Mouse (Mus musculus) kidney, adult 18-20 months (tissue): ENCODE data around the gene Entpd8.

Experiments
- DNase-seq: peaks from one replicate; pipeline ENCODE4 v3.0.0; 2021

Gene Entpd8

GRCm38 (mm10) chr2:25098005-25098615, 18.0 kb downstream of the Entpd8 start:
- no peak for DNase-seq

DNA sequence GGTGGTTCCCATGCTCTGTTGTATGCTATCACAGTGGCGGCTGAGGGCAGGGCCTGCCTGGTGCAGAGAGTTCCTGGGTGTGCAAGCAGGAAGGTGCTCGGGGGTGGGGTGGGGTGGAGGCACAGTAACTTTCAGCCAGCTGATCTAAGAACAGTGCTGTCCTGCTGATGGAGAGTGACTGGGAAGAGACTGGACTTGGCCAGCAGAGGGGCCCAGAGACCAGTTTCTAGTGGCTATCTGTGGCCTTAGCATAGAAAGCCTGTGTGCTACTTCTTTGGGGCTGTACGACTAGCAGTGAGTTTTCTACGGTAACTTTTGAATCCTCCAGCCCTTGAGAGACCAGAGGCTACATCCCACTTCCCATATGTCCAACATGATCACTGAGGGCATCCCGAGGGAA, 18.9 kb downstream of the Entpd8 start:
- peak; percentile 38 for DNase-seq

DNA sequence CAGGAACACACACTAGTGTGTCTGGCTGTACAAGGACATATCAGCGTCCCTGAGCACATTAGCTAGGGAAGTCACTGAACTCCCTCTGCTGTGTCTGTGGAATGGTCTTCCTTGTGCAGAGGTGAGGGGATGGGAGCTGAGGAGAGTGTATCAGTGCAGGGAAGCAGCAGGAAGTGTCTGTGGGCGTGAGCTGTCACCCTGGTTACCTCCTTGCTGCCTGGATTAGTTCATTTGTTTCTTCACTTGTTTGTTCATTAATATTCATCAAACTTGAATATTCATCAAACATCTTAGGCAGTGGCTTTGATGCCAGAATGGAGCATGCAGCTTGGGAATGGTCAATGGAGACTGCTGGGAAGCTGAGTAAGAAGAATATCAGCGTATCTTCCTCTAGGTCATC, 19.6 kb downstream of the Entpd8 start:
- DNase-seq, result no peak

DNA sequence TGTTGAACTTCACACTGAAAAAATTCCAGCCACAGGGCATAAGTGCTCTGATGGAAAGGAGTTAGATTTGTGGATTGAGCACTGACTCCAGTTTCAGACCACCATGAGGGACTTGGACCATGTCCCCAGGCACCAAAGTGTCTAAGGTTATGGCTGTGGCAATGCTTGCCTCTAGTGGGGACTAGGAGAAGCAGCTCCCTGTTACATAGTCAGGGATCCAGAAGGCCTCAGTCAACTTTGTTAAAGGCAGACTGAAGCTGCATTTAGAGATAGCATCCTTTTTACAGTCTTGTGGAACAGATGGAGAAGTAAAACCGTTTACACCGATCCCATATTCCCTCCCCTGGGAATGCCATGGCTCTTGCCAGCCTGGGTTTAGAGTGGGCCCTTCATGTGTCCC, 24.0 kb downstream of the Entpd8 start:
- DNase-seq, result no peak

DNA sequence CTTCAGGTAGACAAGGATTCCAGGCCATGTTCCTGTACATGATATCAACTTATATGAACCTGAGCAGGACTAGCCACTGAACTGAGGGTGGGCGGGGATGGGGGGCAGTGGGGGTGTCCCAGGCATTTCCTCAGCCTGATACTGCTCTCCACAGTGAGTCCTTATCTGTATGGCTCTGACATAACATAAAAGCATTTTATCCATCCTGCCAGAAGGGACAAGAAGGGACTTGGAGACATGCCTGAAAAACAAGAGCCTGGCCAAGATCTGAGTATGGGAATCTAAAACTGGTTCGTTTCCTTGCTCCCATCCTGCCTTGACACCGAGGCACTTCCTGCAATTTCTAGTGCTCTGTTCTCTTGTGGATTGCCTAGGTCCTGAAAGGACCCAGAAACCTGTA, 25.9 kb downstream of the Entpd8 start:
- no peak for DNase-seq

DNA sequence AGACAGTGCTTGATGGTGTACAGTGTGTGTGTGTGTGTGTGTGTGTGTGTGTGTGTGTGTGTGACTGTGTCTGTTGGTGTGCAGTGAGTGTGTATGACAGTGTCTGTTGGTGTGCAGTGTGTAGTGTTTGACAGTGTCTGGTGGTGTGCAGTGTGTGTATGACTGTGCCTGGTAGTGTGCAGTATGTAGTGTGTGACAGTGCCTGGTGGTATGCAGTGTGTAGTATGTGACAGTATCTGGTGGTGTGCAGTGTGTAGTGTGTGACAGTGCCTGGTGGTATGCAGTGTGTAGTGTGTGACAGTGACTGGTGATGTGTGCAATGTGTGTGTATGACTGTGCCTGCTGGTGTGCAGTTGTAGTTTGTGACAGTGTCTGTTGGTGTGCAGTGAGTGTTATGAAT, 29.4 kb downstream of the Entpd8 start:
- DNase-seq, result no peak

DNA sequence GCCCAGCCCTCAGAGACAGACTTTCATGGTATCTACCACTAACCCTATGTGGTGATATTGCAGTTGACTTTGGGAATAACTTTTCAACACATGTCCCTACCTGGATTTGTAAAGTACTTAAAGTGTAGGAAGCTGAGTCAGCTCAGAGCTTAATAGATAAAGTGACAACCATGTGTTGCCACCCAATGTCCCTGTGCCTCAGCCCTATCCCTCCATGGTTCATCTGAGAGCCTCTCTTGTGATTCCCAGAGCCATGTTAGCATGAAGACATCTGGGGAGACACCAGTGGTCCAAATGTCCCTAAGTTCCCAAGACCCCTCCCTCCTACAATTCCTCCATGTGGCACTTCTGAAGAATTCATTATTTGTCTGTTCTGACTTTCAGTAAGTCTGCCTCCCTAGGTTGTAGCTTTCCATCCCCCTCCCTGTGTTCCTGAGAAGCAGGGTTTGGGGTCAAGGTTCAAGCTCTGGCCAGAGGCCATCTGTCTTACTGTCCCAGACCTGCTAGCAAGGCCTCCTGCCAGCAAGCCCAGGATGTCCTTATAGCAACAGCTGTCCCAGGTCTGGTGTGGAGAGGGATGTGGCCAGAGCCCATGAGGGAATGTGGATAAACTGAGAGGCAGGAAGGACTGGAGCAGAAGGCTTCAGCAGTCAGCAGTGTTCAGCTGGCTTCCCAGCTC, 30.5 kb downstream of the Entpd8 start:
- peak; percentile 74 for DNase-seq

DNA sequence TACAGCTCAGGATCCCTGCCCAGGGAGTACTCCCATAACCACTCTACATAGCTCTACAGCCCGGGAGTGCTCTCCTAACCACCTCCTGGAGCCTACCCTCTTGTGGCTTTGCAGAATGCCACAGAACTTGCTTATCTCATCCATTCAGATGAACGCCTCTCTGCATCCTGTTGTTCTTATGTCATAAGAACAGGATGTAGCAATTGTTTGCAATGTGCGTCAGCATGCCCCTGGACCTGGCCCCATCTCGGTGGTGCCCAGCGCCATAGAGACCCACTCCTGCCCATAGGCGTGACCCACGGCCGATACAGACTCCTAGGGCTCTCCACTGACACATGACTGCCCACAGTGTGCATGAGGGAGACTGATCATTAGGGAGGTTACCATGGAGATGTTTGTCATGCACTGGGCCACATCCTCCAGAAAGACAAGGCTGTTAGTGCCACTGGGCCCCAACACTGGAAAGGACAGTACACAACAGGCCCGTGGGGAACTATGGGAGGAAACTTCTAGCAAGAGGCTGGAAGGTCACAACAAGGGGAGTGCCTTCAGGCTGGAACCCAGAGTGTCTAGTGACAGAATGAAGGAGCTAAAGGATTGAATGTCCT, 31.2 kb downstream of the Entpd8 start:
- DNase-seq, result no peak

- no peak for DNase-seq
Observed at GRCm38 (mm10) chr2:25114308-25114707, 34.2 kb downstream of the Entpd8 start.

DNA sequence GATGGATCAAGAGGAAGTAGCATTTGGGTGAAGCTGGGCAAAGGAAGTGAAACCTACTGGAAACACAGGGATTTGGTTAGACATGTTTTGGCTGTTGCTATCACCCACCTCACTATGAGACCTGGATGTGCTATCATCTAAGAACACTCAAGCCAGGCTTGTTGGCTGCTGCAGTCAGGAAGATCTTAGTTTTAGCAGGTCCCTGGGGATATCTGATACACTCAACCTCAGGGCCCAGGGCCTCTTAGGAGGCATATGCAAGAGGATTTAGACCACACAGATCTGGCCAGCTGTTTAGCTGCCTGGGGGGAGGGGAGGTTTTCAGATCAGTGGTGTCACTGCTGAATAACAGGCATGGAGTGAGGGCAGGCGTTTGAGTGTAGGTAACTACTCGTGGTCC, 35.3 kb downstream of the Entpd8 start:
- no peak for DNase-seq

GRCm38 (mm10) chr2:25120963-25121362, 40.9 kb downstream of the Entpd8 start:
- no peak for DNase-seq

GRCm38 (mm10) chr2:25122666-25123065, 42.6 kb downstream of the Entpd8 start:
- DNase-seq, result no peak

DNA sequence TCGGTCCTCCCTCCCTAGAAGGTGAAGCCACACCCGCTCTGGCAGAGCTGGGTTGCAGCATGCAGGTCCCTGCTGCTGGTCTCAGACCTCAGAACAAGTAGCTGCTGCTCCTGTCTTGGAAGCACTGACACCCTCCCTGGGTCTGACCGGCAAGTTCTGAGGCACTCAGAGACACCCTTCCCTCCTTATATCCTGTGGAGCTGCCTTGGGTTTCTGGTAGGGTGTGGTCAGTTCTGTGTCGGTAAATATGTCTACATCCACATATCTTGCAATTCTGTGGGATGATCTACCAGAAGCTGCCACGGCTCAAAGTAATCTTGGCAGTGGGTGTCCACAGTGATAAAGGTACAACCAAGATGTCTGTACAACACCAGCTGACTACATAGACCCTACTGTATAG, 43.4 kb downstream of the Entpd8 start:
- DNase-seq, result no peak

GRCm38 (mm10) chr2:25124411-25124810, 44.3 kb downstream of the Entpd8 start:
- DNase-seq, result no peak

GRCm38 (mm10) chr2:25125146-25125545, 45.0 kb downstream of the Entpd8 start:
- no peak for DNase-seq

GRCm38 (mm10) chr2:25126011-25127010, 46.2 kb downstream of the Entpd8 start:
- no peak for DNase-seq

DNA sequence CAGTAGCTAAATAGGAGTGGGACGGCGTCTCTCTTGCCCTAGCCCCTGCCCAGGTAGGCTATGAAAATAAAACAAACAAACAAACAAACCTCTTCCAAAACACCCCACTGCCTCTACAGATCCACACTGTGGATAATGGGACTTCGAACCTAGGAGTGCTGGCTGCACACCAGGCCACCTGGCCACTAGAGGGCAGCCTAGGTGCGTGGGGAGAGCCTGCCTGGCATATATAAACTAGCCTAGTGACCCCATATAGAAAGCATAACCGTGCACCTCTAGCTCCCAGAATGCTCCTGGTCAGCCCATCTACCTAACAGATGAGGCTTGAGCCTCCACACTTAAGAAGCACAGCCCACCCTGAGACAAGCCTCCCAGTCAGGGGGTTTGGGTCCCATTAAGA, 47.1 kb downstream of the Entpd8 start:
- peak; percentile 76 for DNase-seq

DNA sequence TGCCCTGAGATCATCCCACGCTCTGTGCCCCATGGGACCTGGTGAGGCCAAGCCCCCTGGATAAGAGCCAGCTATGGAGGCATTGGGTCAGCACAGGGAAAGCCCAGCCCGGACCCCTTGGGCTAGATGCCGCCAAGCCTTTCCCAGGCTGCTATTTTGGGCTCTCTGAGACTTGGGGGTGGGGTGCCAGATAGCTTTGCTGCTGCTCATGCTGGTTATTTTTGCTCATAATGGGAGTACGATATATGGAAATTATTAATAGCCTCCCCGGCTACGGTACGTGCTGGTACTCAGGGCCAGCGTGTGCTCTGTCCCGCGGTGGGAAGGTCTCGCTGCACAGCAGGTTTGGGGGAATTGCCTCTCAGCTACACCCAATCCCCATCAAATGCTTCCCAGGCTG, 48.0 kb downstream of the Entpd8 start:
- DNase-seq, result no peak

GRCm38 (mm10) chr2:25131601-25132000, 51.5 kb downstream of the Entpd8 start:
- no peak for DNase-seq
